Mouse (Mus musculus) testis, adult 2 months (tissue): Measurements from ENCODE around the gene Katnal1.

Experiments
- CTCF ChIP-seq: fragments of 200-500 bp; IDR thresholded peaks from 2 replicates; pipeline ENCODE4 v1.5.1; 2012; ENCODE audit warnings: low read depth, mild to moderate bottlenecking, inconsistent platforms, low read length, moderate library complexity; ENCODE audit not compliant: control insufficient read depth, insufficient read depth, insufficient replicate concordance
- POLR2A ChIP-seq: fragments of 200-500 bp; IDR thresholded peaks from 2 replicates; pipeline ENCODE4 v1.6.1; 2012; ENCODE audit warnings: low read depth, mild to moderate bottlenecking, inconsistent platforms, low read length, moderate library complexity; ENCODE audit not compliant: control insufficient read depth

DNA sequence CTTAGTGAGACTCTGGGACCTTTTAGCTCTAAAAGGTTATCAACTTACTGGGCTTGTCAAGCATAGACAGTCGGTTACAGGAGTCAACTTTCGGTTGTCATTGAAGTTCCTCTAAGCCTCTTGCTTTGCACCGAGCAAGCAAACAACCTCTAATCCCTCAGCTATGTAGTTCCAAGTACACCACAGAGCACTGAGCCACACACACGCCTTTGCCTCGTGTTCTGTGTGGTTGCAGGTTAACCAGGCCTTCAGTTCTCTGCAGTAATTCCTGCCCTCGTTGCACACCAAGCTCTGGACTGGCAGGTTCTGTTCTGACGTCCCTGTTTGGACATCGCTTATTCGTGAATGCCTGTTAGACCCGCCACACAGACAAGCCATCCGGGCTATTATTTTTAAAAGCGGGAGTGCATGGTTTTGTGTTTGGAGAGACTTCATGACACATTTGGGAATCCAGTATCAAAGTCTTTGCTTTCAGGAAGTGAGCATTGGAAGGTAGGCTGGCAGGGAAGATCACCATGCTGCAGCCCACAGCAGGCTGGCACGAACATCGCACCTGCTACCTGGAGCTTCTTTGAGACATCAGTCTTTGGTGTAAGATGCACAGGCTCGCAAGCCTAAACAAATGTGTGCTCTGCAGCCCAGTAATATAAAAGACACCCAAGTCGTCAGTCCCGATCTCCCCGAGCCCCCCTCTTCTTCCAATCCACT is 49.5 kb upstream of the Katnal1 start:
- TF ChIP-seq POLR2A: no peak
- no peak for TF ChIP-seq CTCF
